Mouse (Mus musculus): ENCODE data around the gene Mtrr. TPM values are rescaled to one million over a fixed set of nuclear protein-coding genes. Genes with fewer than 3 reads are reported as not detected.
"Not testable (repeated sequence)": the region's sequence is repeated elsewhere in the genome, so short reads cannot be mapped to it uniquely, and the experiment has no call there.

The Mtrr gene
- polyA plus RNA-seq, 2 experiments from 2014 or later = 22.1 to 33.3 TPM

GRCm38 (mm10) chr13:68568110-68568509 is 13.8 kb downstream of the Mtrr start:
- ATAC-seq = no peak

DNA sequence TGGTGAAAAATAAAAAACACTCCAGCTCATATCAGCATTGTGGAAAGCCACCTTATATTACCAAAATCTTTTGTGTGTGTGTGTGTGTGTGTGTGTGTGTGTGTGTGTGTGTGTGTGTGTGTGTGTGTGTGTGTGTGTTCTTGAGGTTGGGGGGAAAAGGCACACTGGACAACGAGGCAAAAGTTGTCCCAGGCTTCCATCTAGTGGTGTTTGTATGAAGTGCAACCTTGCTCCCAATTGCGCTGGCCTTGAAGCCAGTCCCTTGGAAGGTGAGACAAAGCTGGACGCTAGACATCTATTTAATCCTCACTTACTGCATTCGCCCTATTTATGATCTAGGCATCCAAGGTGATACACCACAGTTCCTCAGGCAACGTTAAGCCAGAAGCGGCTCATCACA is 28.6 kb downstream of the Mtrr start:
- ATAC-seq = not testable (repeated sequence)

Other genes starting within 250 kb of the Mtrr start
- 10 to 100 TPM; 33.1 to 35.6 TPM for gene Fastkd3, start 85 bp upstream of the Mtrr start, polyA plus RNA-seq (2017; shearing (Covaris generic))
- not detected for gene 1700001L19Rik, start 15.3 kb upstream of the Mtrr start, polyA plus RNA-seq (2017; shearing (Covaris generic))